Mouse (Mus musculus) lung, adult 2 months (tissue): ENCODE data around the gene Ttc22. TPM values are rescaled to one million over a fixed set of nuclear protein-coding genes. Genes with fewer than 3 reads are reported as not detected.

ENCODE experiments used
- DNase-seq: peaks from one replicate; pipeline ENCODE4 v3.0.0; 2022
- H3K4me1 ChIP-seq: fragments of 200-500 bp; 2 replicates; pipeline ENCODE4 v1.6.1; 2011; ENCODE audit warnings: low read length; ENCODE audit not compliant: control insufficient read depth, insufficient read depth
- H3K4me3 ChIP-seq: fragments of 200-500 bp; replicated peaks from 2 replicates; pipeline ENCODE3; 2011; ENCODE audit warnings: low read depth, mild to moderate bottlenecking, control low read depth, low read length; ENCODE audit errors: extremely low read depth
- CTCF ChIP-seq: fragments of 200-500 bp; IDR thresholded peaks from 2 replicates; pipeline ENCODE4 v1.5.1; 2011; ENCODE audit warnings: mild to moderate bottlenecking, low read length, control low read depth; ENCODE audit not compliant: insufficient read depth
- POLR2A ChIP-seq: fragments of 200-500 bp; IDR thresholded peaks from 2 replicates; pipeline ENCODE4 v1.6.1; 2011; ENCODE audit warnings: low read depth, mild to moderate bottlenecking, control low read depth, low read length, borderline replicate concordance; ENCODE audit errors: extremely low read depth
- WGBS: fragments of 180-500 bp; shearing (Covaris S2); methylation state at CpG from one replicate; pipeline ENCODE4 v1.1.7; 2018; 5-methylcytosine and 5-hydroxymethylcytosine counted together
- polyA plus RNA-seq: library from polyadenylated mRNA; depleted of rRNA; stranded (reverse); fragments of >200 nt; gene quantifications from 2 replicates; pipeline ENCODE4 v1.2.3, GENCODE M21; 2012; rRNA removed

Gene Ttc22
- polyA plus RNA-seq, 1 experiment, result 8.2 TPM

DNA sequence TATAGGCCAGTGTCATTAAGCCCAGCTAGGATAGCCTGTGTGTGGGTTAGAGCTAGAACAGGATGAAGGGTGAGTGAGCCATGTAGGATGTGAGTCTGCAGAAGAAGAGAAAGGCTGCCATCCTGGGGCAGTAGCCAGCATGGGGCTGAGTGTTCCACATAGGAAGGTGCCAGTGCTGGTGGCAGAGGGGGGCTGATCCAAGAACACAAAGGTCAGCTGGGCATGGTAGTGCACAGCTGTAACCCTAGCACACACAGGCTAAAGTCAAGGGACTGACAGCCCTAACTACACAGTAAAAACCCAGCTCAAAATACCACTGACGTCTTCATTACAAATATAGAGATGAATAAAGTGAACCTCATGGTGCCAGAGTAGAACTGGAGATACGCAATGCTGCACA lies 44.3 kb downstream of the Ttc22 start:
- 95% methylated on average over 2 of the region's 2 CpGs for WGBS
- Histone ChIP-seq H3K4me3 (no peak overlapping the region), H3K4me1 (no peaks in the 10 kb centered on the region)
- no peak for DNase-seq
- TF ChIP-seq POLR2A, result no peak
- TF ChIP-seq CTCF, result no peak

- H3K4me1 ChIP-seq, result peaks cover 2% of the 10 kb centered on the region; the same call in 1 of the 2 replicates
- no peak for DNase-seq
- H3K4me3 ChIP-seq, result no peak overlapping the region
- 85% methylated on average over 5 of the region's 5 CpGs for WGBS
- no peak for TF ChIP-seq CTCF
These were observed 54.5 kb downstream of the Ttc22 start for GRCm38 (mm10) chr4:106676749-106677148.

DNA sequence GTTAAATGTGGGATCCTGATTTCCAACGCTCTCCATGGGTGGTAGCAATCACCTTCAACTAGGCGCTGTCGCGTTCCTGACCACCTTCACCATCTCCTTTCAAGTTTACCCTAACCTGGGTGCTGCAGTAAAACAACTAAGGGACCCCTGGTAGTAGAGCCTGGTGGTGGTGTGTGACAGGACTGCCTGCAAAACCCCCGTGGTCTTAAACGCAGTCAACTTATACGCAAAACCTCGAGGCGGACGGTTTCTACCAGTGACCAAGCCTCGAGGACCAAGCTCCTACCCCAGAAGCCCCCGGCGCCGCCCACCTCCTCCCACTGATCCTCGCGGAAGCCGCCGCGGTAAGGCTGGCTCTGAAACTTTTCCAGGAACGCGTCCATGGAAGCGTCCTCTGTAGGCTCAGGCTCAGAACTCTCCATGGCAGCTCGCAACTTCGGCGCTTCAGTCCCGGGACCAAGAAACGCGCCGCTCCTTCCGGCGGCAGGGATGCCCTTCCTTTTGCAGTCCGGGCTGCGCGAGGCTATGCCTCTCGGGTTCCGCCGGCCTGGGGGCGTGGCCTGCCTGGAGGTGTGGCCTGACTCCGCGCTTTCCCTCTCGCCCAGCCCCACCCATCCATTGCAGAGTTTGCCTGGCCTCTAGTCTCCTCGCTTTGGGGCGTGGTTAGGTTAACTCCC lies 56.3 kb downstream of the Ttc22 start, which contains the start of gene Ttc4:
Gene Ttc4 (minus strand): TSS at position 503 of the 677 bp plus-strand sequence.
- under 1% methylated on average over 43 of the region's 43 CpGs for WGBS
- peaks cover 2% of the 10 kb centered on the region; the same call in 1 of the 2 replicates for H3K4me1 ChIP-seq
- TF ChIP-seq POLR2A (peak; percentile 81; the same call in 1 of the 2 replicates), CTCF (no peak)
- DNase-seq, result peak; percentile 80
- peak within 1 kb of the TSS; percentile 98 for H3K4me3 ChIP-seq

- Histone ChIP-seq H3K4me1 (peaks cover 2% of the 10 kb centered on the region; the same call in 1 of the 2 replicates), H3K4me3 (no peak overlapping the region)
- TF ChIP-seq POLR2A (no peak), CTCF (no peak)
- no peak for DNase-seq
- WGBS, result 40% methylated on average over 3 of the region's 3 CpGs
These were observed 56.9 kb downstream of the Ttc22 start for GRCm38 (mm10) chr4:106679152-106679551.

DNA sequence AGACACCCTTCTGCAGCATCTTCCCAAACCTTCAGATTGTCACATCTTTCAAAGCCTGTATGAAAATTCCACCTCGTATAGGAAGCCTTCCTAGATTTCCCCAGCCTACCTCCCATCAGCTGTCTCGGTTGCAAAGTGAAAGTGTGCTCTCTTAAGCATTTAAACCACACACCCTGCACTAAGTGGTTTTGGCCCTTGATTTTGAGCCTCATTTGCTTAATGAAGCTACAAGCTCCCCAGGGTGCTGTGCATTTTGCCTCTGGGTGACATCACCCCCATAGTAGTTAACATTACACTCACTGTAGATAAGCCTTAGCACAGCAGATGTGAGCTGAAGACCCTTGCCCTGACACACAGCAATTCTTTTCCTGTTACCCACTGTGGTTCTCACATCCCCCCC lies 58.7 kb downstream of the Ttc22 start:
- no peak for TF ChIP-seq POLR2A
- no peak for TF ChIP-seq CTCF
- Histone ChIP-seq H3K4me1 (peaks cover 2% of the 10 kb centered on the region; the same call in 1 of the 2 replicates), H3K4me3 (no peak overlapping the region)
- WGBS, result 36% methylated on average over 2 of the region's 2 CpGs
- DNase-seq, result no peak

DNA sequence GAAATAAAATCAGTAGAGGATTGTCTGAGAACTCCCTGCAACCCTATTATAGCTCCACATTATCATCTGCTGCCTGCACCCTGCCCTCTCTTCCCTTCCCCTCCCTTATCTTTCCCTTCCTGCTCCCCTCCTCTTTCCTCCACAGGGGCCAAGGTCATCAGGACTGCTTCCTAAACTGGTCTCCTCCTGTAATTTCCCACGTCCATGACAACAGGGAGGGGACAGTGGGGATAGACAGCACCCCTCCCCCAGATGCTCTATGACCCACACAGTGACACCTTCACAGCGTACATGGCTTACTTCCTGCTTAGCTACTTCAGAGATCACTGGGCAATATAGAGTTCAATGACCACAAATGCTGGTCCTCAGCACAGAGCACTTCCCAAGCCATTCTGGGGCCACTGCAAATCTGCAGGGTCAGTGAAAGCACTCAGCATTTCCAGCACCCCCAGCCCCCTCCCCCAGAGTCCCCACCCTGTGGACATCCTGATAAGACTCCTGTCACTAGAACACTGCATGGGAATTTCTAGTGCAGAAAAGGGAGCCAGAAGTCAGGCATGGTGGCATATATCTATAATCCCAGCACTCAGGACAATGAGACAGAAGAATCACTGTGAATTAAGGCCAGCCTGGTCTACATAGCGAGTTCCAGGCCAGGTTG lies 66.5 kb downstream of the Ttc22 start:
- DNase-seq, result no peak
- WGBS, result 32% methylated on average over 3 of the region's 3 CpGs
- no peak for TF ChIP-seq CTCF
- no peak for TF ChIP-seq POLR2A
- no peaks in the 10 kb centered on the region for H3K4me1 ChIP-seq
- H3K4me3 ChIP-seq, result no peak overlapping the region

Other genes with a start within 250 kb of the Ttc22 start
- gene Pcsk9, start 158.1 kb upstream of the Ttc22 start, polyA plus RNA-seq, result 0.10 and 0.39 TPM in 2 replicates
- gene Bsnd, start 130.1 kb upstream of the Ttc22 start, polyA plus RNA-seq, result not detected in 2 replicates
- 81.7 and 94.0 TPM in 2 replicates for gene Dhcr24, start 61.4 kb upstream of the Ttc22 start, polyA plus RNA-seq
- 0.11 TPM in 1 of 2 replicates, not detected in the other for gene Lexm, start 5.2 kb upstream of the Ttc22 start, polyA plus RNA-seq
- 3.5 and 7.8 TPM in 2 replicates for gene Pars2, start 28.6 kb downstream of the Ttc22 start, polyA plus RNA-seq
- gene Ttc4, start 56.5 kb downstream of the Ttc22 start, polyA plus RNA-seq, result 27.4 and 37.1 TPM in 2 replicates
- 0.41 and 1.5 TPM in 2 replicates for gene Mroh7, start 108.5 kb downstream of the Ttc22 start, polyA plus RNA-seq
- 0.77 and 1.4 TPM in 2 replicates for gene Fam151a, start 111.5 kb downstream of the Ttc22 start, polyA plus RNA-seq
- 9.8 and 18.6 TPM in 2 replicates for gene Acot11, start 182.6 kb downstream of the Ttc22 start, polyA plus RNA-seq